Mouse (Mus musculus): Measurements from ENCODE around the gene Tmem104.

DNA sequence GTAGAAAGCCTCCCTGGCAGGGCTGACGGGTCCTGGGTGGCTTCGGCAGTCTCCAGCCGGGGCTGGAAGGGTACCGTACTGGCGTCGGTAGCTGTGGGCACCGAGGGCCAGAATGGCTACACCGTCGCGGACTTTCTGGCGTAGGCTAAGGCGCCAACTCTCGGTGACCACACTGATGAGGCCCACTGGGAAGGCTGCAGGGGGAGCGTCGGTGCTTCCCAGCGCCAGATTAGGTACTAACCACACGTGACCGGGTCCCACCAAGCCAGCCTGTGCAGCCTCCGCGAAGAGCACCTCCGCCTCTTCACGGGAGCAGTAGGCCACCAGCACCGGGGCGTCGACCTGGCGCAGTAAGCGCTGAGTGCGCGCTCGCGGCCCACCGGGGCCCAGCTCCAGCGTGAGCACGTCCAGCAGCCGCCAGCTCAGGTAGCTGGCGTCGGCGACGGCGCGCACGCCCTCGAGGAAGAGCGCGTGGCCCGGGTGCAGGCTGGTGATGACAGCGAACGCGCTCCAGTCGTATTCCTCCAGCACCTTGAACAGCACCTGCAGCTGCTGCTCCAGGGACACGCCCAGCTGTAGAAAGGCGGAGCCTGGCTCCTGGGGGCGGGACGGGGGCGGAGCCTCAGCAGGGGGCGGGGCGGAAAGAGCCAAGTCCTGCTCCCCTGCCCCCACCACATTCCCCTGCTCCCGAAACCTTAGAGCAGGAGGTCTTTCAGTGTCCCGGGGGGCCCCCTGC lies 70.7 kb downstream of the Tmem104 start:
- TF ChIP-seq CTCF (IDR thresholded peaks at IDR 0.05; ENCODE audit: insufficient read depth, low read length) (no peak), POLR2A (IDR thresholded peaks at IDR 0.05; ENCODE audit: borderline replicate concordance, extremely low read depth, low read depth, low read length) (no peak)
